In genomic region chr10:70198951-70199463, GRCm38 (mm10) we compare ENCODE assay signal across 18 mouse cellular contexts. TPM values are rescaled to one million over a fixed set of nuclear protein-coding genes. Genes with fewer than 3 reads are reported as not detected.
"Had no signal": no experiment of that assay in that cellular context is flagged by ENCODE, and none has a peak within 500 bp of the region (broad histone marks: within the 10 kb centered on the region; RNA-seq: fewer than 3 reads in every experiment).

No protein-coding gene starts in this region.

- H3K4me1 ChIP-seq: midbrain, embryonic 15.5 days had no signal

- ATAC-seq: lung, postnatal 0 days; midbrain, embryonic 15.5 days had no signal

- H3K36me3 ChIP-seq: liver, embryonic 15.5 days; midbrain, embryonic 15.5 days had no signal

- H3K27me3 ChIP-seq: liver, embryonic 15.5 days; midbrain, embryonic 15.5 days had no signal

- H3K9me3 ChIP-seq: limb, embryonic 10.5 days; liver, embryonic 15.5 days; midbrain, embryonic 10.5 days; midbrain, embryonic 15.5 days had no signal

- H3K4me2 ChIP-seq: liver, embryonic 11.5 days; liver, embryonic 15.5 days; midbrain, embryonic 15.5 days had no signal

- H3K27ac ChIP-seq: left cerebral cortex, adult 2 months; limb, embryonic 10.5 days; liver, embryonic 15.5 days; midbrain, embryonic 10.5 days; midbrain, embryonic 15.5 days had no signal

- H3K4me3 ChIP-seq: left cerebral cortex, adult 2 months; limb, embryonic 10.5 days; liver, embryonic 15.5 days; midbrain, embryonic 10.5 days; midbrain, embryonic 15.5 days had no signal

- H3K9ac ChIP-seq: liver, embryonic 15.5 days; midbrain, embryonic 15.5 days had no signal

- DNase-seq: kidney, postnatal 25 days; lung, adult 2 months; lung, postnatal 36 days; right cerebral cortex, postnatal 14 days; thymus, adult 18-20 months; thymus, postnatal 14 days had no signal

RNA-seq across cellular contexts. Expression of gene Mrln, which starts 5.5 kb away (rescaled TPM):
- total RNA-seq: layer of hippocampus, postnatal 25 days; left cerebral cortex, adult 2 months; left cerebral cortex, postnatal 14 days; megakaryocyte, adult 5-6 weeks; monocyte, adult 5-6 weeks had no signal
- polyA plus RNA-seq: small intestine, adult 2 months had no signal

RNA-seq across cellular contexts. Expression of gene Slc16a9, which starts 45.9 kb away (rescaled TPM):
- total RNA-seq: monocyte, adult 5-6 weeks had no signal
